13 mouse cellular contexts compared by ENCODE assay signal in the genomic region with DNA sequence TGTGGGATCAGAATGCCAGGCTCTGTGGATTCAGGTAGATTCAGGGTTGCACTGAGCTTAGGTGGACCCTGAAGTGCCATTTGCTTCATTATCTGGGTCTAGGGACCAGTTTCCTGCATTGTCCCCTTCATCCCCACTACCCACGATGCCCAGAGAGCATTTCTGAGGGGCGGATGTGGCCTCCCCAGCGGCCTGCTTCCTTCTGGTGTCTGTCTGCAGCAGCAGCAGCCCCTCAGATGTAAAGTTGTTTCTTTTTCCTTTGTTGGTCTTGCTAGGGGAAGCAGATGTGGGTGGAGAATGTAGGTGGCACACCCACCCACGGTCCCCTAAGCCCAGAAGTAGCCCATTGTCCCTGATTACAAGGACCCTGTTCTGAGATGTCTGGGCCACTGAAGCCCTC.
DNase-seq lines count a peak whose midpoint lies in the region; ATAC-seq and TF ChIP-seq lines count a peak whose summit lies in the region.
"Had no signal": no experiment of that assay in that cellular context is flagged by ENCODE, and none has a peak within 500 bp of the region (broad histone marks: within the 10 kb centered on the region; RNA-seq: fewer than 3 reads in every experiment).

No protein-coding gene starts in this region.

- 48% methylated on average over 4 of the region's 4 CpGs for WGBS in liver, postnatal 0 days (ENCODE audit: insufficient replicate concordance)
- WGBS in liver, embryonic 11.5 days: 57% methylated on average over 4 of the region's 4 CpGs

- no peak for DNase-seq in liver, postnatal 0 days
- DNase-seq in liver, embryonic 11.5 days (ENCODE audit: low spot score): no peak
- DNase-seq in thymus, postnatal 25 days: peak; percentile 74
- no peak for DNase-seq in heart, postnatal 25 days (ENCODE audit: low spot score)
- no peak for DNase-seq in urinary bladder, postnatal 10 days (ENCODE audit: low spot score)
- DNase-seq: adrenal gland, adult 2 months; cerebellum, adult 9-11 months; heart, postnatal 10 days; lung, adult 2 months had no signal

- H3K9ac ChIP-seq in liver, postnatal 0 days (replicated peaks): no peak overlapping the region
- H3K9ac ChIP-seq in liver, embryonic 11.5 days (ENCODE audit: low read depth, low read length): no peak overlapping the region
- H3K9ac ChIP-seq: neural tube, embryonic 15.5 days had no signal

- no peak for TF ChIP-seq CTCF in liver, postnatal 0 days (IDR thresholded peaks at IDR 0.05; ENCODE audit: low read depth)

- H3K27me3 ChIP-seq in liver, postnatal 0 days (ENCODE audit: insufficient read depth, low read length): no peaks in the 10 kb centered on the region
- no peaks in the 10 kb centered on the region for H3K27me3 ChIP-seq in liver, embryonic 11.5 days (replicated peaks; ENCODE audit: control insufficient read depth, insufficient read depth, low read length)
- H3K27me3 ChIP-seq: neural tube, embryonic 15.5 days had no signal

- H3K4me1 ChIP-seq in liver, postnatal 0 days (ENCODE audit: insufficient read depth): peaks cover 12% of the 10 kb centered on the region
- H3K4me1 ChIP-seq in liver, embryonic 11.5 days (replicated peaks; ENCODE audit: control insufficient read depth, insufficient read depth, low read length): no peaks in the 10 kb centered on the region

- intact Hi-C loops in heart, postnatal 25 days (cut with DNase I): no loop called here

- peak overlapping the region; percentile 16; the same call in 1 of the 2 replicates for H3K27ac ChIP-seq in liver, postnatal 0 days (ENCODE audit: low read depth)
- H3K27ac ChIP-seq in liver, embryonic 11.5 days (ENCODE audit: low read depth, low read length): no peak overlapping the region
- H3K27ac ChIP-seq: kidney, postnatal 0 days; neural tube, embryonic 15.5 days had no signal

- no peaks in the 10 kb centered on the region for H3K9me3 ChIP-seq in liver, postnatal 0 days (ENCODE audit: low read length)
- no peaks in the 10 kb centered on the region for H3K9me3 ChIP-seq in liver, embryonic 11.5 days (ENCODE audit: control insufficient read depth, low read length)
- H3K9me3 ChIP-seq: neural tube, embryonic 15.5 days had no signal

- H3K36me3 ChIP-seq in liver, postnatal 0 days (replicated peaks; ENCODE audit: insufficient read depth, low read length): no peaks in the 10 kb centered on the region
- no peaks in the 10 kb centered on the region for H3K36me3 ChIP-seq in liver, embryonic 11.5 days (ENCODE audit: control insufficient read depth, insufficient read depth, low read length)
- H3K36me3 ChIP-seq: neural tube, embryonic 15.5 days had no signal

- H3K4me3 ChIP-seq in liver, postnatal 0 days (ENCODE audit: low read depth, low read length): no peak overlapping the region
- no peak overlapping the region for H3K4me3 ChIP-seq in liver, embryonic 11.5 days (ENCODE audit: low read depth, low read length)
- H3K4me3 ChIP-seq: neural tube, embryonic 15.5 days had no signal

- H3K4me2 ChIP-seq in liver, postnatal 0 days (ENCODE audit: low read depth, low read length): no peak overlapping the region
- no peak overlapping the region for H3K4me2 ChIP-seq in liver, embryonic 11.5 days
- H3K4me2 ChIP-seq: neural tube, embryonic 15.5 days had no signal

- TF ChIP-seq EP300 in liver, postnatal 0 days (IDR thresholded peaks at IDR 0.05; ENCODE audit: low read depth): no peak

- no peak for ATAC-seq in liver, postnatal 0 days
- no peak for ATAC-seq in liver, embryonic 11.5 days (replicated peaks; ENCODE audit: low FRiP score)
- peak; percentile 49 for ATAC-seq in CD4-positive, CD25-positive, alpha-beta regulatory T cell, adult 4 months
- peak; percentile 44 for ATAC-seq in inflammation-experienced regulatory T-cells, adult 6 months

Comparison
In these comparisons a context has a peak if more than half of its experiments do, and no peak if none do; other contexts are left out.
1. ATAC-seq: peak in CD4-positive, CD25-positive, alpha-beta regulatory T cell, adult 4 months (single experiment) and inflammation-experienced regulatory T-cells, adult 6 months (single experiment); none in liver, postnatal 0 days (single experiment) and liver, embryonic 11.5 days (single experiment).